Mouse (Mus musculus) olfactory bulb, adult 2 months (tissue): ENCODE data around the gene Gpd2. TPM values are rescaled to one million over a fixed set of nuclear protein-coding genes. Genes with fewer than 3 reads are reported as not detected.

Source experiments
- H3K27ac ChIP-seq: fragments of 200-500 bp; 2 replicates; pipeline ENCODE4 v1.5.1; 2012; ENCODE audit warnings: low read depth, low read length; ENCODE audit not compliant: insufficient read depth
- H3K4me1 ChIP-seq: fragments of 200-500 bp; 2 replicates; pipeline ENCODE4 v1.6.1; 2012; ENCODE audit warnings: low read length; ENCODE audit not compliant: control insufficient read depth, insufficient read depth
- H3K4me3 ChIP-seq: fragments of 200-500 bp; 2 replicates; pipeline ENCODE4 v1.5.1; 2012; ENCODE audit warnings: mild to moderate bottlenecking, low read depth, low read length, moderate library complexity; ENCODE audit not compliant: insufficient read depth
- CTCF ChIP-seq: fragments of 200-500 bp; IDR thresholded peaks from 2 replicates; pipeline ENCODE4 v1.5.1; 2012; ENCODE audit warnings: low read depth, mild to moderate bottlenecking, low read length, moderate library complexity; ENCODE audit not compliant: insufficient read depth
- POLR2A ChIP-seq: fragments of 200-500 bp; IDR thresholded peaks from 2 replicates; pipeline ENCODE4 v1.6.1; 2012; ENCODE audit warnings: mild to moderate bottlenecking, low read depth, low read length, moderate library complexity; ENCODE audit not compliant: insufficient read depth
- WGBS: fragments of 180-500 bp; shearing (Covaris S2); methylation state at CpG from one replicate; pipeline ENCODE4 v1.1.7; 2018; 5-methylcytosine and 5-hydroxymethylcytosine counted together
- polyA plus RNA-seq: library from polyadenylated mRNA; stranded (reverse); fragments of >200 nt; gene quantifications from 2 replicates; pipeline ENCODE4 v1.2.4, GENCODE M21; 2012; ENCODE audit warnings: low replicate concordance; ENCODE audit not compliant: missing spikeins, insufficient read depth, insufficient read length

Gpd2 gene
- polyA plus RNA-seq, 1 experiment = not detected

DNA sequence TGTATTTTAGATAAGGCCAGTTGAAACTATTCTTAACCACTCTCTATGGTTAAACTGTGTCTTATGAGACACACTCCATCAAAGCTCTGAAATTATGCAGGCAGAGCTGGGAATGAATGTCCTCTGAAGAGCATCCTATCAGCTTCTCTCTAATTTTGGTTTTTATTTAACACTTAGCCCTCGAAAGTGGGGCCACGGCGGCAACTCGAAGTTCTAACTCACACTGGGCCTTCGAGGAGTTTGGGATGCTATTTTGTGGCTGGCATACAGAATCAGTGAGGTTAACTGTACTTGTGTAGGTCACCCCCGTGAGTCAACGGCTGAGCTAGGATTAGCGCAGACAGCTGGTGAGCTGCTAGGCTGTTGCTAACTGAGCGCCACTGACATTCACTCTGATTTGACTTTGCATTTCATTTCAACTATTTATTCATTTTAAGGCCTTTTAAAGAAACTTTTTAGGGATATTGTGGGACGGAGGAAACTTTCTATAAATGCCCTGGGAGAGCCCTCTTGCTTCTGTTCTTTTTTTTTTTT lies 42.8 kb downstream of the Gpd2 start:
- no peak overlapping the region for H3K27ac ChIP-seq
- no peak overlapping the region for H3K4me3 ChIP-seq
- TF ChIP-seq CTCF (no peak), POLR2A (no peak)
- 81% methylated on average over 10 of the region's 10 CpGs for WGBS
- peaks cover 4% of the 10 kb centered on the region; the same call in 1 of the 2 replicates for H3K4me1 ChIP-seq

DNA sequence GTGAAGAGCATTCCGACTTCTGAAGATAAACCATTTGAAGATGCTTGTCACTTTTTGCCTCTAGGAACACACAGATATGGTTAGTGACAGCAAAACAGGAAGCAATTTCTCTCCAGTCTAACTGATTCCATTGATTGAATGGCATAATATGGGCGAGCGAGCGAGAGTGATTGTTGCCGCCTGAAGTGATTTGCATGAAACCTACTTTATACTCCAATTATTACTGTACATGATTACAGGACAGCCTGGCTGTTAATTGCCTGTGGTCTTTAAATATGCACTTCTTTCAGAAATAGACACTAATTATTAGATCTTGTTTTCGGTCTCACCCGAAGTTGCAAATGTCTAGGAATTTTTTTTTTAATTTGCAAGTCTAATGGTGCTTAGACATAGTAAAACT lies 46.4 kb downstream of the Gpd2 start:
- no peak for TF ChIP-seq POLR2A
- TF ChIP-seq CTCF = no peak
- H3K4me3 ChIP-seq = no peak overlapping the region

DNA sequence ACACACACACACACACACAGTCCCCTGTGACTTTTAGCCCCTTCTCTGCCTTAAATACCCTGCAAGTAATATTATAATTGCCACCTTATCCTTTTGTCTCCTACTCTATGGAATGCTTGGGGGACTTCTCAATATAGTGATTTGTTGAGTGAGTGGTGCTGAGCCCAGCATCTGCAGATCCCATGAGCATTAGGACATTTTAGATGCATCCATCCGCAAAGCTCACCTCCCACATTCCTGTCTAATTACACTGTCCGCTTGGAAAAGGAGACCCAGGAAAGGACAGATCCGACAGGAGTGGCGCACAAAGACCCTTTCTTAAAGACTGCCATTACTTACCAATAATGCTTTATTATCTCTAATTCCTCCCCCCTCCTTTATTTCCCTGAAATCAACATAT lies 47.8 kb downstream of the Gpd2 start:
- H3K4me1 ChIP-seq = peaks cover 4% of the 10 kb centered on the region; the same call in 1 of the 2 replicates
- 83% methylated on average over 4 of the region's 4 CpGs for WGBS
- TF ChIP-seq CTCF (no peak), POLR2A (no peak)
- H3K4me3 ChIP-seq = no peak overlapping the region
- no peak overlapping the region for H3K27ac ChIP-seq

More for the DNA sequence above, 46.4 kb downstream of the Gpd2 start:
- peaks cover 4% of the 10 kb centered on the region; the same call in 1 of the 2 replicates for H3K4me1 ChIP-seq
- WGBS = 36% methylated on average over 7 of the region's 7 CpGs
- no peak overlapping the region for H3K27ac ChIP-seq

DNA sequence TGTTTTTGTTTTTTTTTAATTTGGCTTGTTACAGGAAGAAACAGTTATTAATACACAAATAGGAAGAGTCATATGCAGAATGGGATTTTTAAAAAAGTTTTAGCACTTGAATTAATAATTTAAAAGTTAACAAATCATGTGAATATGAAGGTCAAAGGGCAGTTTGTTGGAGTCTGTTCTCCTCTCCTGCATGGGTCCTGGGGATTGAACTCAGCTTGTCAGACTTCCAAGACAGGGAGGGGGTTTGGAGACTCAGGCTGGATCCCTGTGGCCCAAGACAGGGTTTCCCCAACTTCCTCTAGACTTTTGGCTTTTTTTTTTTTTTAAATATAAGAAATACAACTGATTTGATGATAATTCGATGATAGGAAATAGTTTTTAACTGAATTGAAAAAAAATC lies 50.6 kb downstream of the Gpd2 start:
- TF ChIP-seq CTCF = no peak
- 90% methylated on average over 1 of the region's 1 CpGs for WGBS
- Histone ChIP-seq H3K4me1 (peaks cover 4% of the 10 kb centered on the region; the same call in 1 of the 2 replicates), H3K27ac (no peak overlapping the region), H3K4me3 (no peak overlapping the region)

DNA sequence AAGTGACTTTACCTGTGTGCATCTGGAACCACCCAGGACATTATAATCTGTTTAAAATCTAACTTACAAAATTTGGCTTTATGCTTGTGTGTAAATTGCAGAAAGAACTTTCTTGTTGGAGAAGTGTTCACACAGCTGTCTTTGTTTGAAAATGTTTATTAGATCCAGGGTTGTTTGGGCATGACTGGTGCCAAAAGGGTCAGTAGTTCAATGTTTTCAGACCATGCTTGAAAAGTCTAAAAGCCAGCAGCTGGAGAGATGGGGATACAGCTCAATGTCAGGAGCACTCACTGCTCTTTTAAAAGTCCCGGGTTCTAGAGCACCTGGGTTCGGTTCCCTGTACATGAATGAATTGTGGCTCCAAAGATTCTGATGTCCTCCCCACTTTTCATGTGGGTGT lies 56.1 kb downstream of the Gpd2 start:
- no peaks in the 10 kb centered on the region for H3K4me1 ChIP-seq
- no peak for TF ChIP-seq POLR2A
- no peak for TF ChIP-seq CTCF
- no peak overlapping the region for H3K27ac ChIP-seq
- H3K4me3 ChIP-seq = no peak overlapping the region
- 85% methylated on average over 2 of the region's 2 CpGs for WGBS

DNA sequence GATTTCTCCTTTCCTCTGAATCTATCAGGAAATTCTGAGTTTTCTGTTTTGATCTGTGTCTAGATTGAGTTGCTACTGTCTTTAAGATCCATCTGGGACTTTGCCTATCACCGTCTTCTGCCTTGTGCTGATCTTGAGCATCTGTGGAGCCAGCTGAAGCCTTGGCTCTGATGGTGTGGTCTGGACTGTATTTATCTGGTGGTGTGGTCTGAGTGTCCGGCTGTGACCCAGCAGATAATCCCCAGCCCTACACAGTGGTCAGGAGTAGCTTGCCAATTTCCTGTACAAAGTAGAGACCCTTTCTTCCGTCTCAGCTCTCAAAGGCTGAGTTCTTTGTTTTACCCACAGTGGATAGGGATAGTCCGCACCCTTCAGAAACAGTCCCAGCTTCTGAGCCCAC lies 58.6 kb downstream of the Gpd2 start:
- TF ChIP-seq POLR2A = no peak
- no peak for TF ChIP-seq CTCF
- no peaks in the 10 kb centered on the region for H3K4me1 ChIP-seq
- 72% methylated on average over 4 of the region's 4 CpGs for WGBS

DNA sequence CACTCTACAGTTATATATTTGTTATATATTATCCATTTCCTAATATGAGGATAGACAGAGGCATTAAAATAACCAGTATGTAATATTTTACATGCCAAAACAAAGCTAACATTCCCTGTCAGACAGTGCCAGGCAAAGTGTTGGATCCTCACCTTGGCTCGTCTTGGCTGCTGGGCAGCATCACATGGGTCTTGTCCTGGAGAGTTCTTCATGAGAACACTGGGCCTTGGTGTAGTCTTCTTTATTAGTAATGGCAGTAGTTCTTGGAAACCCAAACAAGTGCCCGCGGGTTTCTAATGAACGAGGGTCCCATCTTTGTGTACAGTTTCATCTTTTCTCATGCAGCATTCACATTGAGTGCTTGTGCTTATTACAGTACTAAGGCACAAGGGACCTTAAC lies 59.8 kb downstream of the Gpd2 start:
- H3K4me1 ChIP-seq = peaks cover 4% of the 10 kb centered on the region; the same call in 1 of the 2 replicates
- H3K27ac ChIP-seq = no peak overlapping the region
- WGBS = 85% methylated on average over 4 of the region's 4 CpGs
- H3K4me3 ChIP-seq = no peak overlapping the region
- no peak for TF ChIP-seq POLR2A
- no peak for TF ChIP-seq CTCF

More for the DNA sequence above, 58.6 kb downstream of the Gpd2 start:
- Histone ChIP-seq H3K27ac (no peak overlapping the region), H3K4me3 (no peak overlapping the region)

DNA sequence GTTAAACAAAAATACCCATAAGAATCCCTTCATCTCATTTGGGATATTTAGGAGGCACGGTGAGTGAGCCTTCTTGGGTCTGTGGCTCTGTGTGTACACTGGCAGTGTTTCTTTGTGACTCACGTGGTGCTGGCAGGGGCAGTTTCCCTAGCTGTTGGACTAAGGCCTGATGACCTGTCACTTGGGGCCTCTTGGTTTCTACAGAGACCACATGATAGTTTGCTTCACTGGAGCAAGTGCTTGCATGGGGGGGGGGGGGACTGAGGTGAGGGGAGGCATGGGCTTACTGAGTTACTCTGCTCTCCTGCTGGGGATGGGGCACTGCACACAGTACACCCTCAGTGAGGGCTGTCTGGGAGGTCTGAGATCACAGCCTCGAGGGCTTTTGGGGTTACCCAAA lies 64.1 kb downstream of the Gpd2 start:
- TF ChIP-seq CTCF (no peak), POLR2A (no peak)
- Histone ChIP-seq H3K4me3 (no peak overlapping the region), H3K27ac (no peak overlapping the region), H3K4me1 (peaks cover 4% of the 10 kb centered on the region; the same call in 1 of the 2 replicates)
- 35% methylated on average over 3 of the region's 3 CpGs for WGBS

DNA sequence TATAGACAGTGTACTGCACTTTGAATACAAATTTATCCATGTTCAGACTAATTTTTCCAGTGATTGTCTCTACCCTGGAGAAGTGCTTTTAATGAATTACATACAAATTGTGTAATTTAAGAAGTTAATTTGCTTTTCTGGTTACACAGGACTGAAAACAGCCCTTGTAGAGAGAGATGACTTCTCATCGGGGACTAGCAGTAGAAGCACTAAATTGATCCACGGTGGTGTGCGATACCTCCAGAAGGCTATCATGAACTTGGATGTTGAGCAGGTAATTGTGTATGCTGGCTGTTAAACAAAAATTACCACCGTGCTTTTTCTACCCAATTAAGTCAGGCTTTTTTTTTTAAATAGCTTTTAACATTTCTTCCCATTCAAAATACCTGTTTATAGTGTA lies 66.8 kb downstream of the Gpd2 start:
- no peak for TF ChIP-seq CTCF
- no peak for TF ChIP-seq POLR2A
- peaks cover 4% of the 10 kb centered on the region; the same call in 1 of the 2 replicates for H3K4me1 ChIP-seq
- 64% methylated on average over 4 of the region's 4 CpGs for WGBS
- H3K4me3 ChIP-seq = no peak overlapping the region
- H3K27ac ChIP-seq = no peak overlapping the region
